Mouse (Mus musculus): Measurements from ENCODE around the gene Frmpd1.

Gene Frmpd1

DNA sequence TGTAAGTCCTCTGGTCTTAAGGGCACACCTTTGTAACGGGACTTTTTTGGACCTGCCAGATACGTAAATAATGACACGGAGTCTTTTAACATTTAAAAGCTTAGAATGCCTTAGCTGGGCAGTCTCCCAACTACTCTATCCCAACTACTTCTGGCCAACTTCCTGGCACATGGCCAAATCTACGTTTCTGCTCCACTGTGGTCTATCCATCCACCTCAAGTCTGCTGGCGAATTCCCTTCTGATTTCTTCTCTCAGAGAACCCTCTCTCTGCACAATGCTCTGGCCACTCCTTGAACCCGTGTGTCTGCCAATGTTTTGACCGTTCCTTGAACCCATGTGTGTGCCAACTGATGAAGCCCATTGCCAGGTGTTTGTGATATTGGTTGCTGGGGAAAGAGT lies 146.5 kb downstream of the Frmpd1 start:
- DNase-seq (ENCODE audit: low spot score) = no peak

DNA sequence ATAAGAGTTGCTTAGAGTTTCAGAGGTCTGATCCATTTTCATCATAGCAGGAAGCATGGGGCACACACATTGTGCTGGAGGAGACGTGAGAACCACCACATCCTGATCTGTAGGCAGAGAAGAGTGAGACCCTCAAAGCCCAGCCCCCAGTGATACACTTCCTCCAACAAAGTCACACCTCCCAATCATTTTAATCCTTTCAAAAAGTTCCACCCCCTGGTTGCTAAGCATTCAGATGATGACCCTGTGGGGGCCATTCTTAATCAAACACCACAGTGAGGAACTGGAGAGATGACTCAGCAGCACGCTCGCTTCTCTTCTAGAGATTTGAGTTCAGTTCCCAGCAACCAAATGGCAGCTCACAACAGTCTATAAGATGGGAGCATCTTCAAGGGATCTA lies 147.8 kb downstream of the Frmpd1 start:
- no peak for DNase-seq (ENCODE audit: low spot score)

Measured in T-cell, adult 2 months (primary cell).